Mouse (Mus musculus): ENCODE measurements at regions not wholly inside any gene's neighbourhood (a gene's known extent, or its start where the extent isn't known, plus 50 kb on each side); places are given as distances from the start of the nearest gene placed in this dataset.

DNA sequence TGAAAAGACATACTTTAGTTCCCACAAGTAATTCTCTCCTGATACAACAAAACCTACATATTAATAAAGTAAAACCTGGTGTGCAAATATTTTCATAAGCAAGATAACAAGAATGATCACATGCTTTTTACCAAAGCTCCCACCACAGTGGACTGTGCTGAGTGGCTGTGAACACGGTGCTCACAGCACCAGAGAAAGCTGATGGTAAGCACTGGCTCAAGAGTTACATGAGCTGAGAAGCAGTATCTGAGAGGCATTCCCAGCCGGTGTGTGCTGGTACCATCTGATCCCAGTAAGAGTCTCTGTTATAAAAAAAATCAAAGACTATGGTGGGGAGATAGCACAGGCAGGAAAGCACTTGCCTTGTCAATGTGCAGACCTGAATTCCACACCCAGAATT is 443.5 kb upstream of the Nrp1 start:
- no peak overlapping the region for H3K27ac ChIP-seq (replicated peaks; ENCODE audit: low read depth, low read length)
- ATAC-seq (ENCODE audit: low read depth) (no peak), DNase-seq (ENCODE audit: low spot score) (no peak)
- WGBS = 65% methylated on average over 2 of the region's 2 CpGs
- 0 out of 2 replicates have a peak, but pooled peaks cover 4% of the 10 kb centered on the region for H3K4me1 ChIP-seq (ENCODE audit: control insufficient read depth, insufficient read depth, low read length)
- H3K9ac ChIP-seq (ENCODE audit: low read depth, low read length) = no peak overlapping the region
- H3K27me3 ChIP-seq (replicated peaks; ENCODE audit: control insufficient read depth, insufficient read depth, low read length) = no peaks in the 10 kb centered on the region
- H3K4me3 ChIP-seq (ENCODE audit: low read depth, low read length) = no peak overlapping the region
- no peak overlapping the region for H3K4me2 ChIP-seq (ENCODE audit: low read depth, low read length)
- no peaks in the 10 kb centered on the region for H3K9me3 ChIP-seq (ENCODE audit: control insufficient read depth, low read length)
- H3K36me3 ChIP-seq (ENCODE audit: control insufficient read depth, insufficient read depth, low read length) = no peaks in the 10 kb centered on the region

DNA sequence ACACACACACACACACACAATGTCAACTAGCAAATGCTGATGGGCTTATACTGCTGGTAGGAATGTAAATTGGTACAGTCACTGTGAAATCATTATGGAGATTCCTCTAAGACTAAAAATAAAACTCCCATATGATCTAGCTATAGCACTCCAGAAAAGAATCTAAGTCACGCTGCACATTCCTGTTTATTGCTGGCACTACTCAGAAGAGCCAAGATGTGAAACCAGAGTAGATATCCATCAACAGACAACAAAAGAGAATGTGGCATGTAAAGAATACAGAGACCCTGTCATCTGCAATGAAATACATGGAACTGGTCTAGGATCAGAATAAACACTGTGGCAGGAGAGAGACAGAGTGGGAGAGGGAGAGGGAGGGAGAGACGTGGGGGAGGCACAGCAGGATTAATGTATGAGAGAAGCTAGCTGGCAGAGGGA is 442.8 kb upstream of the Nrp1 start:
- no peak overlapping the region for H3K27ac ChIP-seq (replicated peaks; ENCODE audit: low read depth, low read length)
- no peaks in the 10 kb centered on the region for H3K27me3 ChIP-seq (replicated peaks; ENCODE audit: control insufficient read depth, insufficient read depth, low read length)
- DNase-seq (ENCODE audit: low spot score) = peak; percentile 60
- no peak overlapping the region for H3K4me3 ChIP-seq (ENCODE audit: low read depth, low read length)
- no peak overlapping the region for H3K9ac ChIP-seq (ENCODE audit: low read depth, low read length)
- 23% methylated on average over 2 of the region's 2 CpGs for WGBS
- H3K9me3 ChIP-seq (ENCODE audit: control insufficient read depth, low read length) = no peaks in the 10 kb centered on the region
- H3K4me2 ChIP-seq (ENCODE audit: low read depth, low read length) = no peak overlapping the region
- 0 out of 2 replicates have a peak, but pooled peaks cover 4% of the 10 kb centered on the region for H3K4me1 ChIP-seq (ENCODE audit: control insufficient read depth, insufficient read depth, low read length)
- ATAC-seq (ENCODE audit: low read depth) = peak; percentile 89
- no peaks in the 10 kb centered on the region for H3K36me3 ChIP-seq (ENCODE audit: control insufficient read depth, insufficient read depth, low read length)

DNA sequence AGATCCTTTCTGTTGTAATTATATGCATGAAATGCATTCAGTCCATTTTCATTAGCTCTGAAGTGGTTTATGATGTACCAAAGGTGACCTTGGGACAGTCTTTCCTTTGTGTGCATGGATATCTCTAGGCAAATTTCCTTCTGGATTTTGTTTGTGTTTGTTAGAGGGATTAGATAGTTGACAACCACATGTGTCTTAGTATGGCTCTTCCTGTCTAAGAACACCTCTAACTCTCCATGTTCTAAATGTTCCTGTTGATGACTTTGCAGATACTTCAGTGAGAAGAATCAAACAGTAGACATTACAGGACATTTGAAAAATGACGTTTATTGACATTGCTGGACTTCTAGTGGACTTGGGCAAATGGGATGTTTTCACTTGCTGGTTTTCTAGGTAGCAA is 436.5 kb upstream of the Nrp1 start:
- Histone ChIP-seq H3K4me3 (ENCODE audit: low read depth, low read length) (no peak overlapping the region), H3K27ac (replicated peaks; ENCODE audit: low read depth, low read length) (no peak overlapping the region), H3K9ac (ENCODE audit: low read depth, low read length) (no peak overlapping the region), H3K36me3 (ENCODE audit: control insufficient read depth, insufficient read depth, low read length) (no peaks in the 10 kb centered on the region), H3K9me3 (ENCODE audit: control insufficient read depth, low read length) (no peaks in the 10 kb centered on the region), H3K4me2 (ENCODE audit: low read depth, low read length) (no peak overlapping the region), H3K4me1 (ENCODE audit: control insufficient read depth, insufficient read depth, low read length) (no peaks in the 10 kb centered on the region), H3K27me3 (replicated peaks; ENCODE audit: control insufficient read depth, insufficient read depth, low read length) (no peaks in the 10 kb centered on the region)
- 82% methylated on average over 1 of the region's 1 CpGs for WGBS
- ATAC-seq (ENCODE audit: low read depth) (no peak), DNase-seq (ENCODE audit: low spot score) (no peak)

DNA sequence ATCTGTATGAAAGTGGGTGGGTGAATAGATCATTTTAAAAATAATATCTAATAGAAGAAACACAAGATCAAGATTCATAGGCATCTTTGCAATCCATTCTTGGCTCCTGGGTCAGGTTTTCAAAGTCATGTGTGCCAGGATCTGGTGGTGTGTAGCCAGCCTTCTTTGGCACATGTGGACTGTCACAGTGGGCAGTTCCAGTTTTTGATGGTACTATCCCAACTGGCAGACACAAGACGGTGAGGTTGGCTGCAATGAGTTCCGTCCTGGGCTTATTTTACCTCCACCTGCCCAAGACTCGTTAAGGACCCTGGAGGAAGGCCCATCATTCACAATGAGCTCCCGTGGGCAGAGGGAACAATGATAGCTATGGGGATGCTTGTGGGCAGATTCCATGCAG is 435.1 kb upstream of the Nrp1 start:
- no peaks in the 10 kb centered on the region for H3K27me3 ChIP-seq (replicated peaks; ENCODE audit: control insufficient read depth, insufficient read depth, low read length)
- no peak for ATAC-seq (ENCODE audit: low read depth)

DNA sequence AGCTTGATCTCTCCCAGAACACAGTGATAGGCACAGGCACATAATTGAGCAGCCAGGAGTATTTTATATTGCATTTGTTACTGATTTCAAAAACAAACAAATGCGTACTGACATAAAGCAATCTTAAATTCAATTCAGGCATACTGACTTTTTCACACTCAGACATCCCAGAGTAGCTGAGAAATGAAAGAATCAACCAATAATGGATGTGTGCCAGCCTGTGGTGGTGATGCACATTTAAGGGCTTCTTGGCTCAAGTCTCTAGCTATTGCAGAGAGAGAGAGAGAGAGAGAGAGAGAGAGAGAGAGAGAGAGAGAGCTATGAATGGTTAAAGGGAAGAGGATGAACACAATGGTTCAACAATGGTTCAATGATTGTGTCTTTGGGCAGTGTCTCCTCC is 426.1 kb upstream of the Nrp1 start:
- Histone ChIP-seq H3K4me1 (ENCODE audit: control insufficient read depth, insufficient read depth, low read length) (peaks cover 3% of the 10 kb centered on the region; the same call in 1 of the 2 replicates), H3K4me2 (ENCODE audit: low read depth, low read length) (no peak overlapping the region), H3K27ac (replicated peaks; ENCODE audit: low read depth, low read length) (no peak overlapping the region), H3K4me3 (ENCODE audit: low read depth, low read length) (no peak overlapping the region), H3K9ac (ENCODE audit: low read depth, low read length) (no peak overlapping the region), H3K36me3 (ENCODE audit: control insufficient read depth, insufficient read depth, low read length) (no peaks in the 10 kb centered on the region), H3K27me3 (replicated peaks; ENCODE audit: control insufficient read depth, insufficient read depth, low read length) (no peaks in the 10 kb centered on the region), H3K9me3 (ENCODE audit: control insufficient read depth, low read length) (no peaks in the 10 kb centered on the region)
- peak; percentile 6 for DNase-seq (ENCODE audit: low spot score)
- ATAC-seq (ENCODE audit: low read depth) = no peak
- WGBS = 83% methylated on average over 1 of the region's 1 CpGs

More for the DNA sequence above, 435.1 kb upstream of the Nrp1 start:
- Histone ChIP-seq H3K36me3 (ENCODE audit: control insufficient read depth, insufficient read depth, low read length) (no peaks in the 10 kb centered on the region), H3K4me1 (ENCODE audit: control insufficient read depth, insufficient read depth, low read length) (peaks cover 3% of the 10 kb centered on the region; the same call in 1 of the 2 replicates), H3K9ac (ENCODE audit: low read depth, low read length) (no peak overlapping the region), H3K27ac (replicated peaks; ENCODE audit: low read depth, low read length) (no peak overlapping the region), H3K4me2 (ENCODE audit: low read depth, low read length) (no peak overlapping the region), H3K9me3 (ENCODE audit: control insufficient read depth, low read length) (no peaks in the 10 kb centered on the region), H3K4me3 (ENCODE audit: low read depth, low read length) (no peak overlapping the region)
- no peak for DNase-seq (ENCODE audit: low spot score)
- 83% methylated on average over 4 of the region's 4 CpGs for WGBS

DNA sequence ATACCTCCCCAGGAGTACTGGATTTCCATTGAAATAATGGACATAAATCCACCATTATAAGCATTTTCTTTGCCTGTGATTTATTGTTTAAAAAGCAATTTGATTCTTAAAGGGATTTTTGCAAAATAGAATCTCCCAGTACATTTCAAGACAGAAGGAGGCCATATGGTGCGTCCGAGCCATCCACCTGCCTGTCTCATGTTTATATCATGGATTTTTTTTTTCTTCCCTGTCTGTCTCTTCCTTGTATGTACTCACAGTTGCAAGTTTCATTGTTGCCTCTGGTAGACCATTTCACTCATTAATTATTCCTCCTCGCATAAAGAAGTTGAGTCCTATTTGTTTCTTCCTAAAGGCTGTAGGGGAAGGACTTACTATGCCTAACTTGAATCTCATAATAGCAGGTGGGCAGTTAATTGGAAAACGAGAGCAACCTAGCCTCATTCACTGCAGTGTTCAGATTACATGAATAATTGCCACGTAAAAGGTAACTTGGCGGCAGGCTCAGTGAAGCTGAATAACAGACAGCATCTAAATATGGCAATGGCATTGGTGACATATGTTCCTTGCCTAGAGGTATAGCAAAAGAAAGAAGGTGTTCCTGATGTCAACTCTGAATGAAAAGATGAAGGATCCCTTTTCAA is 421.5 kb upstream of the Nrp1 start:
- Histone ChIP-seq H3K4me3 (ENCODE audit: low read depth, low read length) (no peak overlapping the region), H3K9ac (ENCODE audit: low read depth, low read length) (no peak overlapping the region), H3K4me2 (ENCODE audit: low read depth, low read length) (no peak overlapping the region), H3K9me3 (ENCODE audit: control insufficient read depth, low read length) (no peaks in the 10 kb centered on the region), H3K36me3 (ENCODE audit: control insufficient read depth, insufficient read depth, low read length) (no peaks in the 10 kb centered on the region), H3K27me3 (replicated peaks; ENCODE audit: control insufficient read depth, insufficient read depth, low read length) (no peaks in the 10 kb centered on the region), H3K4me1 (ENCODE audit: control insufficient read depth, insufficient read depth, low read length) (no peaks in the 10 kb centered on the region), H3K27ac (replicated peaks; ENCODE audit: low read depth, low read length) (no peak overlapping the region)
- DNase-seq (ENCODE audit: low spot score) (no peak), ATAC-seq (ENCODE audit: low read depth) (no peak)
- WGBS = 66% methylated on average over 6 of the region's 6 CpGs

DNA sequence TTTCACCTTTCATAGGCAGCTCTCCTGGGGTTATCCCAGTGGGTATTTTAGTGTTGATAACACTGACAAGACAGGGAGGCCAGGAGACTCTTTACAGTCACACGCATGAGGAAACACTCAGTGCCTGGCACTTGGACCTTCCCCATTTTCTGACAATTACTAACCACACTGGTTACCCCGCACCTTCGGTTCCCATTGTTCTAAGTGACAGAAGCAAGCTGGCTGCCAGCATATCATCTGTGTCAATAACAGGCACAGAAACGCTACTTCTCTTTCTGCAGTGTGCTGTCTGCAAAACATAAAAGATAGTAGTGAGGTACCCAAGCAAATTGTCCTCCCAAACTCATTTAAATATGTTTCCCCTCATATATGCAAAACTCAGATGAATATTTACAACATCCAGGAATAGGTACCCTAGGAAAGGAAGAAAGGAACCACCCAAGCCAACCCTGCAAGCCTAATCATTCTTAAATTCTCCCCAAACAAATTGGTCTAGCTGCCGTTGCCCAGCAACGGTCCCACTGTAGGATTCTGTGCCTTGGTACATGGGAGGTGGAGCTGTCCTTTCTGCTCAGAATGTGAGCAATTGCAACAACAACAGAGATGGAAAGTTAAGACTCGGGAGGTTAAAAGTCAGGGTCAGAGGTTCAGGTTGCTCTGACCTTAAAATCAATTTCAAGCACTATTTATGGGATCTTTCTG is 419.0 kb upstream of the Nrp1 start:
- no peak for DNase-seq (ENCODE audit: low spot score)
- Histone ChIP-seq H3K4me1 (ENCODE audit: control insufficient read depth, insufficient read depth, low read length) (no peaks in the 10 kb centered on the region), H3K4me2 (ENCODE audit: low read depth, low read length) (no peak overlapping the region), H3K9ac (ENCODE audit: low read depth, low read length) (no peak overlapping the region), H3K27ac (replicated peaks; ENCODE audit: low read depth, low read length) (no peak overlapping the region), H3K4me3 (ENCODE audit: low read depth, low read length) (no peak overlapping the region), H3K36me3 (ENCODE audit: control insufficient read depth, insufficient read depth, low read length) (no peaks in the 10 kb centered on the region), H3K9me3 (ENCODE audit: control insufficient read depth, low read length) (no peaks in the 10 kb centered on the region), H3K27me3 (replicated peaks; ENCODE audit: control insufficient read depth, insufficient read depth, low read length) (no peaks in the 10 kb centered on the region)
- ATAC-seq (ENCODE audit: low read depth) = no peak
- WGBS = 42% methylated on average over 7 of the region's 7 CpGs

DNA sequence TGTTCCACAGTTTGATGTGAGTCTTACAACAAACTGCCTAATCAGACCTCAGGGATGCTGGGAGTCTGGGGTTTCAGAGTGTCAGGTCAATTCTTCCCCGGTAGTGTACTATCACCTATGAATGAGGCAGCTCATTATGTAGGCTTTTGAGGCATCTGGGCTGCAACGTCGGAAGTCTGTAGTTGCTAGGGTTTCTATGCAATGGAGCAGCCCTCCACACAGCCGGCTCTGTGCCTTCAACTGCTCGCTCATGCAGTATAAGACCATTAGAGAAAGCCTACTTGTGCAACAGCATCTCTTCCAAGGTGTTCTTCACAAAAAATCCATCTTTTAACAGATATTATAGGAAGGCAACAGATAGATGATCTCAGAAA is 418.4 kb upstream of the Nrp1 start:
- H3K27ac ChIP-seq (replicated peaks; ENCODE audit: low read depth, low read length) = no peak overlapping the region
- H3K36me3 ChIP-seq (ENCODE audit: control insufficient read depth, insufficient read depth, low read length) = no peaks in the 10 kb centered on the region
- no peaks in the 10 kb centered on the region for H3K27me3 ChIP-seq (replicated peaks; ENCODE audit: control insufficient read depth, insufficient read depth, low read length)
- H3K4me1 ChIP-seq (ENCODE audit: control insufficient read depth, insufficient read depth, low read length) = no peaks in the 10 kb centered on the region
- ATAC-seq (ENCODE audit: low read depth) (no peak), DNase-seq (ENCODE audit: low spot score) (no peak)
- no peaks in the 10 kb centered on the region for H3K9me3 ChIP-seq (ENCODE audit: control insufficient read depth, low read length)
- H3K9ac ChIP-seq (ENCODE audit: low read depth, low read length) = no peak overlapping the region
- no peak overlapping the region for H3K4me2 ChIP-seq (ENCODE audit: low read depth, low read length)
- no peak overlapping the region for H3K4me3 ChIP-seq (ENCODE audit: low read depth, low read length)
- WGBS = 41% methylated on average over 5 of the region's 5 CpGs

DNA sequence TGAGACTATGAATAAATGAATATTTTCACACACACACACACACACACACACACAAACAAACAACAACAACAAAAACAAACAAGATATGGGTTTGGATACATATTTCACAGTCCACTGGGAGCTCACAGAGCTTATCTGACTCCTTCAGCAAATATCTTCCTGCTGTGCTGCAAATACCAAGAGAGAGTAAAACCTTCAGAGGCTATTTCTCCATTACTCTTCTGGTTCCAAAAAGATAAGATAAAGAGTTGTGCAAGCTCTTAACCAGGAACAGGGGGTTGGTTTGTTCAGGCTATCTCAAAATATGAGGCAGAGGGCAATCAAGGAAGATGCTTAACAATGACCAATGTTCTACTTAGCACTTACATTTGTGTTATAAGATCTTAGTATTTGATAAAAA is 416.1 kb upstream of the Nrp1 start:
- DNase-seq (ENCODE audit: low spot score) (no peak), ATAC-seq (ENCODE audit: low read depth) (no peak)
- H3K4me2 ChIP-seq (ENCODE audit: low read depth, low read length) = no peak overlapping the region
- H3K9ac ChIP-seq (ENCODE audit: low read depth, low read length) = no peak overlapping the region
- H3K4me1 ChIP-seq (ENCODE audit: control insufficient read depth, insufficient read depth, low read length) = no peaks in the 10 kb centered on the region
- H3K36me3 ChIP-seq (ENCODE audit: control insufficient read depth, insufficient read depth, low read length) = no peaks in the 10 kb centered on the region
- H3K9me3 ChIP-seq (ENCODE audit: control insufficient read depth, low read length) = no peaks in the 10 kb centered on the region
- H3K4me3 ChIP-seq (ENCODE audit: low read depth, low read length) = no peak overlapping the region
- no peaks in the 10 kb centered on the region for H3K27me3 ChIP-seq (replicated peaks; ENCODE audit: control insufficient read depth, insufficient read depth, low read length)
- H3K27ac ChIP-seq (replicated peaks; ENCODE audit: low read depth, low read length) = no peak overlapping the region
